Mouse (Mus musculus) heart, postnatal 36 days (tissue): ENCODE measurements around the gene Zfp408. TPM values are rescaled to one million over a fixed set of nuclear protein-coding genes. Genes with fewer than 3 reads are reported as not detected.

Experiments used
- DNase-seq, 2 experiments: peaks; one replicate each; pipeline ENCODE4 v3.0.0; 2021 to 2022
- intact Hi-C: fragments of 180-260 bp; cut with DNase I; formaldehyde crosslinking; loops from one replicate; pipeline ENCODE4 v1.15.1; 2025
- total RNA-seq, 2 experiments: library from RNA; stranded (reverse); gene quantifications; 2 replicates each; pipeline ENCODE4 v1.2.3; 2021

The Zfp408 gene
- total RNA-seq, 2 experiments from 2014 or later = 3.5 to 4.2 TPM

GRCm38 (mm10) chr2:91651458-91652258, 2.1 kb upstream of the Zfp408 start:
- no peak for DNase-seq
- intact Hi-C loops = loop anchor here (2.0 kb wide), 1 partner anchor 59 kb away; the partner anchor contains the start of genes Atg13 and Harbi1

- no peak for DNase-seq
- intact Hi-C loops = loop anchor here (2.0 kb wide), 1 partner anchor 60 kb away; the partner anchor contains the start of genes Atg13 and Harbi1
Measured at GRCm38 (mm10) chr2:91650360-91650995, 887 bp upstream of the Zfp408 start.

GRCm38 (mm10) chr2:91649152-91649551, 439 bp downstream of the Zfp408 start:
- peak in 1 of 2 experiments; percentile 19 for DNase-seq
- intact Hi-C loops = no loop called here

- intact Hi-C loops = no loop called here
- peak; percentile 42 to 66 for DNase-seq
Measured at GRCm38 (mm10) chr2:91646733-91647132, 2.9 kb downstream of the Zfp408 start.

GRCm38 (mm10) chr2:91645811-91646210, 3.8 kb downstream of the Zfp408 start:
- intact Hi-C loops = no loop called here
- no peak for DNase-seq

- intact Hi-C loops = no loop called here
- DNase-seq = no peak
Measured at GRCm38 (mm10) chr2:91645354-91645753, 4.2 kb downstream of the Zfp408 start.

GRCm38 (mm10) chr2:91644021-91644420, 5.6 kb downstream of the Zfp408 start:
- intact Hi-C loops = no loop called here
- no peak for DNase-seq

GRCm38 (mm10) chr2:91642825-91643415, 6.7 kb downstream of the Zfp408 start:
- intact Hi-C loops = no loop called here
- no peak for DNase-seq

- intact Hi-C loops = no loop called here
- no peak for DNase-seq
Measured at GRCm38 (mm10) chr2:91638931-91639330, 10.7 kb downstream of the Zfp408 start.

GRCm38 (mm10) chr2:91636727-91637338, 12.8 kb downstream of the Zfp408 start:
- intact Hi-C loops = no loop called here
- DNase-seq = no peak

GRCm38 (mm10) chr2:91636229-91636628, 13.4 kb downstream of the Zfp408 start, which contains the start of gene F2:
F2 (minus strand) TSS chr2:91636414.
- intact Hi-C loops = no loop called here

GRCm38 (mm10) chr2:91635486-91635885, 14.1 kb downstream of the Zfp408 start:
- DNase-seq = no peak
- intact Hi-C loops = no loop called here

More at GRCm38 (mm10) chr2:91636229-91636628, 13.4 kb downstream of the Zfp408 start, which contains the start of gene F2:
- no peak for DNase-seq

GRCm38 (mm10) chr2:91634841-91635240, 14.8 kb downstream of the Zfp408 start:
- intact Hi-C loops = no loop called here
- no peak for DNase-seq

GRCm38 (mm10) chr2:91633334-91633977, 16.1 kb downstream of the Zfp408 start:
- intact Hi-C loops = no loop called here
- no peak for DNase-seq

- intact Hi-C loops = no loop called here
- DNase-seq = no peak
Measured at GRCm38 (mm10) chr2:91632316-91632715, 17.3 kb downstream of the Zfp408 start.

GRCm38 (mm10) chr2:91631826-91632225, 17.8 kb downstream of the Zfp408 start:
- no peak for DNase-seq
- intact Hi-C loops = no loop called here

GRCm38 (mm10) chr2:91630384-91630783, 19.2 kb downstream of the Zfp408 start:
- intact Hi-C loops = no loop called here
- no peak for DNase-seq

GRCm38 (mm10) chr2:91629682-91630081, 19.9 kb downstream of the Zfp408 start:
- no peak for DNase-seq
- intact Hi-C loops = no loop called here

GRCm38 (mm10) chr2:91628171-91628570, 21.4 kb downstream of the Zfp408 start:
- intact Hi-C loops = no loop called here
- DNase-seq = no peak

GRCm38 (mm10) chr2:91627486-91627885, 22.1 kb downstream of the Zfp408 start:
- intact Hi-C loops = no loop called here
- DNase-seq = no peak
